Mouse (Mus musculus): ENCODE data around the gene Noxred1. TPM values are rescaled to one million over a fixed set of nuclear protein-coding genes. Genes with fewer than 3 reads are reported as not detected.
"Not testable (repeated sequence)": the region's sequence is repeated elsewhere in the genome, so short reads cannot be mapped to it uniquely, and the experiment has no call there.

Gene Noxred1
- not detected in 2 replicates for polyA plus RNA-seq (2012; ENCODE audit: insufficient read depth, insufficient read length, low replicate concordance, missing spikeins)

DNA sequence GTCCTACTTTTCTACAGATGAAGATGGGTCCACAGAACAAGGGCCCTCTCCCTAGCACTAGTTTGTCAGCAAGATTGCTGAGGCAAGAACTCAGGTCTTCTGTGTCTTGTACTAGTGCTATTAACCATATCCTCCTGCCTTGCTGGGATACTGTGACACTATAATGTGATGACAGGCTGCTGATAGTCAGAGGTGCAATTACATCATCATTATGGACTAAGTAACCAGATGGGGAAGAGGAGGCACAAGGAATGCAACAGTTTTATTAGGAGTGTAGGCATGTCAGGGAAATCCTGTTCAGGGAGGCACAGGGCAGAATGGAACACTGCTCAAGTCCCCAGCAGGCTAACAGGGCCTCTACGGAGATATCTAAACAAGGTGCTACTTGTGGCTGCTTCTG lies at the start of gene Noxred1:
Gene Noxred1 (minus strand): TSS at position 101 of the 400 bp plus-strand sequence.
- 84% methylated on average over 1 of the region's 1 CpGs for WGBS
- no peak for TF ChIP-seq CTCF (IDR thresholded peaks at IDR 0.05; ENCODE audit: insufficient read depth, low read depth, low read length)
- TF ChIP-seq POLR2A (IDR thresholded peaks at IDR 0.05; ENCODE audit: insufficient read depth, low read depth, low read length), result no peak

GRCm38 (mm10) chr12:87284726-87285125 lies 46.2 kb upstream of the Noxred1 start:
- TF ChIP-seq POLR2A (IDR thresholded peaks at IDR 0.05; ENCODE audit: insufficient read depth, low read depth, low read length) (no peak), CTCF (IDR thresholded peaks at IDR 0.05; ENCODE audit: insufficient read depth, low read depth, low read length) (no peak)
- no peak overlapping the region for H3K4me3 ChIP-seq (ENCODE audit: insufficient read depth, low read depth, low read length)
- H3K27ac ChIP-seq (ENCODE audit: insufficient read depth, low read depth, low read length), result no peak overlapping the region
- 87% methylated on average over 5 of the region's 5 CpGs for whole genome bisulfite sequencing
- H3K4me1 ChIP-seq (ENCODE audit: control insufficient read depth, insufficient read depth, low read length), result no peaks in the 10 kb centered on the region

More for the DNA sequence above, at the start of gene Noxred1:
- no peak within 1 kb of the TSS for H3K4me3 ChIP-seq (ENCODE audit: insufficient read depth, low read depth, low read length)
- H3K27ac ChIP-seq (ENCODE audit: insufficient read depth, low read depth, low read length), result no peak within 1 kb of the TSS
- no peaks in the 10 kb centered on the region for H3K4me1 ChIP-seq (ENCODE audit: control insufficient read depth, insufficient read depth, low read length)

- Histone ChIP-seq H3K4me3 (ENCODE audit: insufficient read depth, low read depth, low read length) (no peak overlapping the region), H3K27ac (ENCODE audit: insufficient read depth, low read depth, low read length) (no peak overlapping the region), H3K4me1 (ENCODE audit: control insufficient read depth, insufficient read depth, low read length) (no peaks in the 10 kb centered on the region)
- TF ChIP-seq CTCF (IDR thresholded peaks at IDR 0.05; ENCODE audit: insufficient read depth, low read depth, low read length) (no peak), POLR2A (IDR thresholded peaks at IDR 0.05; ENCODE audit: insufficient read depth, low read depth, low read length) (no peak)
- WGBS, result 77% methylated on average over 4 of the region's 4 CpGs
Observed at GRCm38 (mm10) chr12:87284268-87284667, 45.7 kb upstream of the Noxred1 start.

GRCm38 (mm10) chr12:87283706-87284105 lies 45.2 kb upstream of the Noxred1 start:
- TF ChIP-seq CTCF (IDR thresholded peaks at IDR 0.05; ENCODE audit: insufficient read depth, low read depth, low read length) (no peak), POLR2A (IDR thresholded peaks at IDR 0.05; ENCODE audit: insufficient read depth, low read depth, low read length) (no peak)
- Histone ChIP-seq H3K4me1 (ENCODE audit: control insufficient read depth, insufficient read depth, low read length) (no peaks in the 10 kb centered on the region), H3K27ac (ENCODE audit: insufficient read depth, low read depth, low read length) (no peak overlapping the region), H3K4me3 (ENCODE audit: insufficient read depth, low read depth, low read length) (no peak overlapping the region)
- WGBS, result 78% methylated on average over 7 of the region's 7 CpGs

GRCm38 (mm10) chr12:87282743-87283142 lies 44.2 kb upstream of the Noxred1 start:
- no peak for TF ChIP-seq CTCF (IDR thresholded peaks at IDR 0.05; ENCODE audit: insufficient read depth, low read depth, low read length)
- TF ChIP-seq POLR2A (IDR thresholded peaks at IDR 0.05; ENCODE audit: insufficient read depth, low read depth, low read length), result no peak
- Histone ChIP-seq H3K4me3 (ENCODE audit: insufficient read depth, low read depth, low read length) (no peak overlapping the region), H3K27ac (ENCODE audit: insufficient read depth, low read depth, low read length) (no peak overlapping the region), H3K4me1 (ENCODE audit: control insufficient read depth, insufficient read depth, low read length) (no peaks in the 10 kb centered on the region)
- WGBS, result 97% methylated on average over 4 of the region's 4 CpGs

DNA sequence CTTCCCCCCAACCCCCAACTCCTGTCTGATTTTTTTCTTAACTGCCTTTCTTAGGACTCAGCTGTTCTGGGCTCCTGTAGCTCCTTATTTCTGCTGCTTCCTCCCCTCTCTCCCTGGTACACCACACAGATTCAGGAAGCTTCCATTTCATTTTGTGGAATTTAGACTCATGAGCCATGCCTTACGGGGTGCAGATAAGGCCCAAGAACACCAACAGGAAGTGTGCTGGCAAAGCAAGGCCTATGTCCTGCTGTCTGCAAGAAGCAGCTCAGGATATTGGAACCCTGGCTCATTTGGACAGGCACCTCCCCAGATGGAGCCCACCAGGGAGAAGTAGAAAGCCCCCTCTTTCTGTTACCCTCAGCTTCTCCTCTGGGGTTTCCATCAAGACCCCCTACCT lies 43.2 kb upstream of the Noxred1 start:
- Histone ChIP-seq H3K4me1 (ENCODE audit: control insufficient read depth, insufficient read depth, low read length) (no peaks in the 10 kb centered on the region), H3K27ac (ENCODE audit: insufficient read depth, low read depth, low read length) (no peak overlapping the region), H3K4me3 (ENCODE audit: insufficient read depth, low read depth, low read length) (no peak overlapping the region)
- no peak for TF ChIP-seq CTCF (IDR thresholded peaks at IDR 0.05; ENCODE audit: insufficient read depth, low read depth, low read length)
- TF ChIP-seq POLR2A (IDR thresholded peaks at IDR 0.05; ENCODE audit: insufficient read depth, low read depth, low read length), result no peak
- 100% methylated on average over 1 of the region's 1 CpGs for WGBS

GRCm38 (mm10) chr12:87279879-87280278 lies 41.3 kb upstream of the Noxred1 start:
- TF ChIP-seq CTCF (IDR thresholded peaks at IDR 0.05; ENCODE audit: insufficient read depth, low read depth, low read length), result no peak
- TF ChIP-seq POLR2A (IDR thresholded peaks at IDR 0.05; ENCODE audit: insufficient read depth, low read depth, low read length), result no peak
- 53% methylated on average over 14 of the region's 14 CpGs for WGBS
- Histone ChIP-seq H3K4me3 (ENCODE audit: insufficient read depth, low read depth, low read length) (no peak overlapping the region), H3K4me1 (ENCODE audit: control insufficient read depth, insufficient read depth, low read length) (no peaks in the 10 kb centered on the region), H3K27ac (ENCODE audit: insufficient read depth, low read depth, low read length) (no peak overlapping the region)

DNA sequence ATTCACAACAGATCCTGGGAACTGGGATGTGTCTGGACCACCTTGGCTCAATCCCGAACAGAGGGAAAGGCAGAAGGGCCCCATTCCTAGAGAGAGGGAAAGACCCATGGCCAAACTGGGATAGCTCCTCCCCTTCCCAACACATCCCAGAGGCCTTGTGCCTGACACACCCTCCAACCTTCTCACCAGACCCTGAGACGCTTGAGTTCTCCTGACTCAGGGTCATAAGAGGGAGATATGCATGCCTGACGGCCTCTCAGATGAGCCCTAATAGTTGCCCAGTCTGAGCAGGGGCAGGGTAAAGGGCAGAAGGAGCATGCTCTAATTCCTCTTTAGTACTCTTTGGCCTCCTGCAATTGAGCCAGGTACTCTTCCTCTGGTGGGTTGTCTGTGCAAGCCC lies 40.8 kb upstream of the Noxred1 start:
- Histone ChIP-seq H3K27ac (ENCODE audit: insufficient read depth, low read depth, low read length) (no peak overlapping the region), H3K4me3 (ENCODE audit: insufficient read depth, low read depth, low read length) (no peak overlapping the region), H3K4me1 (ENCODE audit: control insufficient read depth, insufficient read depth, low read length) (no peaks in the 10 kb centered on the region)
- no peak for TF ChIP-seq CTCF (IDR thresholded peaks at IDR 0.05; ENCODE audit: insufficient read depth, low read depth, low read length)
- no peak for TF ChIP-seq POLR2A (IDR thresholded peaks at IDR 0.05; ENCODE audit: insufficient read depth, low read depth, low read length)
- WGBS, result 73% methylated on average over 3 of the region's 3 CpGs

DNA sequence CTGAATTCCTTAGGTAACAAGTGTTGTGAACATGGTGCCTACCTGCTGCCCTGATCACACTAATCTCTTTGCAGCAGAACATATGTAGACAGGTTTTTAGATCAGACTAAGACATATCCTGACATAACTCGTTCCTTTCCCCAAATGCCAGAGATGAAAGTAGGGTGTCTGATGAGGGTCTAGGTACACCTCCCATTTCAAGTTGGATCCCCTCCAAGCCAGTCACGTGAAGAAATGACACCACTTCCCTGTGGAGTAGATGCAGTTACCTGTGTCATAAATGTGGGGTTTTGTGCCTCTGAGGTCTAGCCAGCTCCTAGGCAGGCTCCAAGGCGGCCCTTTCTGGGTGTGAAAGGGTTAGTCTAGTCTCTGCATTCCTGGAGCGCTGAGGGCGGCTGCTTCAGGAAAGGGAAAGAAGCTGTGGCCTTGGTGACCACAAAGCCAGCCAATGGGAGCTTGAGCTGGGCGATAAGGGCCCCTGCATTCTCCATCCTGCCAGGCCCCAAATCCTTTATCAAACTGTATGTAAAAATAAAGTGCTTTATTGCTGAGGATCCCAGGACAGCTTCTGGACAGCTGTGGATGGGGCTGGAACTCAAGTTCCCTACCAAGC lies 39.7 kb upstream of the Noxred1 start:
- 37% methylated on average over 6 of the region's 6 CpGs for WGBS
- TF ChIP-seq CTCF (IDR thresholded peaks at IDR 0.05; ENCODE audit: insufficient read depth, low read depth, low read length) (no peak), POLR2A (IDR thresholded peaks at IDR 0.05; ENCODE audit: insufficient read depth, low read depth, low read length) (no peak)
- H3K27ac ChIP-seq (ENCODE audit: insufficient read depth, low read depth, low read length), result no peak overlapping the region
- no peaks in the 10 kb centered on the region for H3K4me1 ChIP-seq (ENCODE audit: control insufficient read depth, insufficient read depth, low read length)
- no peak overlapping the region for H3K4me3 ChIP-seq (ENCODE audit: insufficient read depth, low read depth, low read length)

- H3K4me3 ChIP-seq (ENCODE audit: insufficient read depth, low read depth, low read length); H3K4me1 ChIP-seq (ENCODE audit: control insufficient read depth, insufficient read depth, low read length); H3K27ac ChIP-seq (ENCODE audit: insufficient read depth, low read depth, low read length): not testable (repeated sequence)
- WGBS, result 92% methylated on average over 4 of the region's 4 CpGs
Observed at GRCm38 (mm10) chr12:87277251-87277650, 38.7 kb upstream of the Noxred1 start.
